Mouse (Mus musculus): ENCODE results near the gene Mymk. TPM values are rescaled to one million over a fixed set of nuclear protein-coding genes. Genes with fewer than 3 reads are reported as not detected.
A peak's percentile ranks its signal among the peaks of the same experiment; 100 is the strongest.

The Mymk gene
- polyA plus RNA-seq, 1 experiment from 2014 or later = 2.6 TPM

GRCm38 (mm10) chr2:27077655-27078244, 5.8 kb upstream of the Mymk start:
- peaks cover 13% of the 10 kb centered on the region; the same call in 1 of the 2 replicates for H3K27me3 ChIP-seq
- H3K9me3 ChIP-seq (replicated peaks) = no peaks in the 10 kb centered on the region
- no peak overlapping the region for H3K4me3 ChIP-seq
- H3K9ac ChIP-seq = no peak overlapping the region
- no peak overlapping the region for H3K27ac ChIP-seq
- no peak for ATAC-seq (ENCODE audit: low FRiP score)
- peaks cover 32% of the 10 kb centered on the region for H3K4me1 ChIP-seq
- H3K4me2 ChIP-seq (replicated peaks) = no peak overlapping the region
- H3K36me3 ChIP-seq = no peaks in the 10 kb centered on the region
- 65% methylated on average over 10 of the region's 10 CpGs for WGBS

DNA sequence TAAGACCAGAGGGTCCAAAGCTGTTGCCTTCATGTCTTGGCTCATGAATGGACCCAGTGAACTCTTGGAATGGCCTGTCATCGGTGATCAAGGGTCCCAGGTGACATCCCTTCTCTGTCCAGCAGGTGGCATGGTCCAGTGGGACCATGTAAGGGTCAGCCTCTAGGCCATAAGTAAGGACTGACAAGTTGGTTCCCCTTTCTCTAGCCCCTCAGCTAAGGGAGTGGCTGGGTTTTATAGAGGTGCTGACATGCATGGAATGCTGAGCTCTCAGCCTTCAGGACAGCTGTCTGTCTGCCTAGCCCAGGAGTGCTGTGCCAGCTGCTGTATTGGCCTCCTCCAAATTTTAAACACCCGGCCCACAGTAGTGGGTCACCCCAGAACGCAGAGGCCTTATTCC, 3.5 kb upstream of the Mymk start:
- ATAC-seq (ENCODE audit: low FRiP score) = no peak
- WGBS = 65% methylated on average over 3 of the region's 3 CpGs

DNA sequence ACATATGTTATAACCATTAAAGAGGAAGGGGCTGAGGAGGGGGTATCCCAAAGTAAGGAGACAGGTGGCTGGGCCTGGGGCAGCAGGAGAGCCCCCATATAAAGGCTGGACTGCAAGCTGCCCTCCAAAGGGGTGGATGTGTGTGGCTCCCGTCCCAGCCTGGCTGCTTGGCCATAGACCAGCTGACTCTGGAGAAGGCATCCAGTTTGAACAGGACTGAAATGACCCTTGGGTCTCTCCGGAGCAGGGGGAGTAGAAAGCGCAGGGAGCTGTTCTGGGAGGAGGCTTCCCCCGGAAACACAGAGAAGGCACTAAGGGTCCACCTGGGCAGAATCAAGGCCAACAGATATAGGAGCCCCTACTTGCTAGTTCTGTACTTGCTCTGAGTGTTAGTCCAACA, 2.8 kb upstream of the Mymk start:
- Histone ChIP-seq H3K4me3 (no peak overlapping the region), H3K4me2 (replicated peaks) (no peak overlapping the region), H3K27me3 (peaks cover 13% of the 10 kb centered on the region; the same call in 1 of the 2 replicates), H3K9me3 (replicated peaks) (no peaks in the 10 kb centered on the region), H3K27ac (no peak overlapping the region), H3K9ac (no peak overlapping the region), H3K36me3 (no peaks in the 10 kb centered on the region), H3K4me1 (peaks cover 35% of the 10 kb centered on the region)
- WGBS = 87% methylated on average over 4 of the region's 4 CpGs
- ATAC-seq (ENCODE audit: low FRiP score) = no peak

More for the DNA sequence above, 3.5 kb upstream of the Mymk start:
- H3K4me1 ChIP-seq = peaks cover 40% of the 10 kb centered on the region
- H3K4me3 ChIP-seq = no peak overlapping the region
- no peak overlapping the region for H3K27ac ChIP-seq
- H3K27me3 ChIP-seq = peaks cover 18% of the 10 kb centered on the region
- no peaks in the 10 kb centered on the region for H3K36me3 ChIP-seq
- H3K4me2 ChIP-seq (replicated peaks) = no peak overlapping the region
- no peaks in the 10 kb centered on the region for H3K9me3 ChIP-seq (replicated peaks)
- H3K9ac ChIP-seq = no peak overlapping the region

DNA sequence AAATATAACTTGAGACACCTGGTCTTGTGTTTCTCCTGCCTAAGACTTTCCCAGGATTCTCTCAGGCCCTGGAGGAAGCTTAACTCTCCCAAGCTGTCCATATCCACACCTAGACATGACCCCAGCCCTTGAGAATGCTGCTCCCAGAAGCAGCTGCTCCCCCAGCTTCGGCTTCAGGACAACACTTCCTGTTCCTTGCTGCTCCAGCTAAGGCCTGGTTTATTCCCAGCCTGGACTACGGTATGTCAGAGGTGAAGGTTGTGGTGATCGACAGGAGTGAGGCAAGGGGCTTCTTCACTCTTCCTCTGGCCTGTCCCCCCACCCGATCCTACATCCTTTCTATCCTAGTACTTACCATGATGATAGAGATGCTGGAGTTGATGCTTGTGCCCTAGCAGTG, 1.4 kb upstream of the Mymk start:
- Histone ChIP-seq H3K9ac (no peak overlapping the region), H3K4me3 (no peak overlapping the region), H3K27me3 (peaks cover 6% of the 10 kb centered on the region; the same call in 1 of the 2 replicates), H3K4me1 (peaks cover 33% of the 10 kb centered on the region), H3K27ac (no peak overlapping the region), H3K4me2 (replicated peaks) (no peak overlapping the region), H3K9me3 (replicated peaks) (no peaks in the 10 kb centered on the region), H3K36me3 (no peaks in the 10 kb centered on the region)
- ATAC-seq (ENCODE audit: low FRiP score) = no peak
- WGBS = 74% methylated on average over 4 of the region's 4 CpGs

- no peak overlapping the region for H3K4me3 ChIP-seq
- H3K9me3 ChIP-seq (replicated peaks) = no peaks in the 10 kb centered on the region
- H3K27ac ChIP-seq = no peak overlapping the region
- H3K4me2 ChIP-seq (replicated peaks) = no peak overlapping the region
- no peaks in the 10 kb centered on the region for H3K36me3 ChIP-seq
- peaks cover 29% of the 10 kb centered on the region for H3K4me1 ChIP-seq
- no peak overlapping the region for H3K9ac ChIP-seq
- 0 out of 2 replicates have a peak, but pooled peaks have one; percentile 20 for ATAC-seq (ENCODE audit: low FRiP score)
- 40% methylated on average over 4 of the region's 4 CpGs for WGBS
- peaks cover 6% of the 10 kb centered on the region; the same call in 1 of the 2 replicates for H3K27me3 ChIP-seq
Observed at GRCm38 (mm10) chr2:27071137-27071536, 842 bp downstream of the Mymk start.

GRCm38 (mm10) chr2:27070247-27070813, 1.6 kb downstream of the Mymk start:
- no peak overlapping the region for H3K4me2 ChIP-seq (replicated peaks)

DNA sequence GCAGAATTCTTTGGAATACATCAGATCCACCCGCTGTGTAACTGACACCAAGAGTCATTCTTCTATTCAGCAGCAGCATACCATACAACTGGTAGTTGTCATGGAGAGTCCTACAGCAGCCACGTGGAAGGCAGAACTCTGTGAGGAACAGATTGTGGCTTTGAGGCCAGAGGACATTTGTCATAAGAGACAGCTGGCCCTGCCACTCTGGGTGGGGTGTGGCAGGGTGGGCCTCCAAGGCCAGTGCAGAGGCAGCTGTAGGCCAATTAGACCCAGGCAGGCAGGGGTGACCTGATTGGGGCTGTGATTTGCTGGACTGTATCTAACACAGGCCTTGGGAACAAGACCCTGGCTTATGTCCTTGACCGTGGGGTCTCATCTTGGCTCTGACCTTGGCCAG, 2.3 kb downstream of the Mymk start:
- no peak overlapping the region for H3K4me2 ChIP-seq (replicated peaks)
- H3K9me3 ChIP-seq (replicated peaks) = no peaks in the 10 kb centered on the region
- H3K27ac ChIP-seq = no peak overlapping the region
- peak; percentile 52; the same call in 1 of the 2 replicates for ATAC-seq (ENCODE audit: low FRiP score)
- no peak overlapping the region for H3K9ac ChIP-seq
- no peak overlapping the region for H3K4me3 ChIP-seq
- H3K4me1 ChIP-seq = peaks cover 27% of the 10 kb centered on the region
- H3K36me3 ChIP-seq = no peaks in the 10 kb centered on the region
- 37% methylated on average over 3 of the region's 3 CpGs for WGBS
- peaks cover 6% of the 10 kb centered on the region; the same call in 1 of the 2 replicates for H3K27me3 ChIP-seq

More at GRCm38 (mm10) chr2:27070247-27070813, 1.6 kb downstream of the Mymk start:
- Histone ChIP-seq H3K9me3 (replicated peaks) (no peaks in the 10 kb centered on the region), H3K27ac (no peak overlapping the region), H3K36me3 (no peaks in the 10 kb centered on the region), H3K4me3 (no peak overlapping the region), H3K9ac (no peak overlapping the region), H3K4me1 (peaks cover 27% of the 10 kb centered on the region), H3K27me3 (peaks cover 6% of the 10 kb centered on the region; the same call in 1 of the 2 replicates)
- no peak for ATAC-seq (ENCODE audit: low FRiP score)
- WGBS = 81% methylated on average over 2 of the region's 2 CpGs

DNA sequence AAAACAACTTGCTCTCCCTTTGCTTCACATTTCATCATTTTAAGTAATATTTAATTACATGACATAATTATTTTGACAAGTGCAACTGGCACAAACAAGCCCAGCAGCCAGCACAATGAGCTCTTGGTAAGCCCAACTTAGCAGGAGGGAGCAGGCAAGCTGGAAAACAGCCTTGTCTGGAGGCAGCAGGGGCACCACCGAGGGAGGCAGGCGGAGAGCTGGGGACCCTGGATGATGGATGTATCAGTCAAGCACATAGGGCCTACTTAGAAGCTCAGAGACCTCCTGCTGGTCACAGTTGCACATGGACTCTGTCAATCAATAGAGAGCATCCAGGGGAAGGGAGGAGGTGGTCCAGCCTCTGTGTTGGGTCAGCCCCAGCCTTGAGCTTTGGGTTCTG, 4.0 kb downstream of the Mymk start:
- H3K9ac ChIP-seq = no peak overlapping the region
- ATAC-seq (ENCODE audit: low FRiP score) = no peak
- no peak overlapping the region for H3K4me3 ChIP-seq
- peaks cover 27% of the 10 kb centered on the region for H3K4me1 ChIP-seq
- H3K27ac ChIP-seq = no peak overlapping the region
- no peaks in the 10 kb centered on the region for H3K9me3 ChIP-seq (replicated peaks)
- no peak overlapping the region for H3K4me2 ChIP-seq (replicated peaks)
- 21% methylated on average over 2 of the region's 2 CpGs for WGBS
- peaks cover 6% of the 10 kb centered on the region; the same call in 1 of the 2 replicates for H3K27me3 ChIP-seq
- no peaks in the 10 kb centered on the region for H3K36me3 ChIP-seq

GRCm38 (mm10) chr2:27067124-27067523, 4.9 kb downstream of the Mymk start:
- no peaks in the 10 kb centered on the region for H3K36me3 ChIP-seq
- WGBS = 84% methylated on average over 2 of the region's 2 CpGs
- H3K27ac ChIP-seq = no peak overlapping the region
- no peak overlapping the region for H3K4me2 ChIP-seq (replicated peaks)
- H3K4me3 ChIP-seq = no peak overlapping the region
- no peaks in the 10 kb centered on the region for H3K9me3 ChIP-seq (replicated peaks)
- H3K27me3 ChIP-seq = 0 out of 2 replicates have a peak, but pooled peaks cover 2% of the 10 kb centered on the region
- no peak overlapping the region for H3K9ac ChIP-seq
- no peak for ATAC-seq (ENCODE audit: low FRiP score)
- H3K4me1 ChIP-seq = peaks cover 27% of the 10 kb centered on the region

DNA sequence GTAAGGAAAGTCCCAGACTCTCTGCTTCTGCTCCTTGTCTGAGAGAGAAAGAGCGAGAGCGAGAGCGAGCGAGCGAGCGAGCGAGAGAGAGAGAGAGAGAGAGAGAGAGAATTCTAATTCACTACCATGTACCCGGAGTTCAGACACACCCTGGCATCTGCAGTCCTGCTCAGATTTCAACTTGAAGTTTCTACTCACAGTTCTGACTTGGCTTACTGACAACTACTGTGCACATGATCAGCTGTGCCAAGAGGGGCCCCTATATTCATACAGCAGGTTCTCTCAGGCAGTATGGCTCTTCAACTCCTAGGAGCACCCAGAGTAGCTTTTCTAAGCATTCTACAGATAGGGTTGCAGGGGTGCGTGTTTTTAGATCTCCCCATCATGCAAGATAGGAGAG, 12.8 kb downstream of the Mymk start:
- H3K9me3 ChIP-seq (replicated peaks) = no peaks in the 10 kb centered on the region
- no peaks in the 10 kb centered on the region for H3K36me3 ChIP-seq
- no peak for ATAC-seq (ENCODE audit: low FRiP score)
- 88% methylated on average over 9 of the region's 9 CpGs for WGBS
- H3K9ac ChIP-seq = no peak overlapping the region
- no peaks in the 10 kb centered on the region for H3K27me3 ChIP-seq
- no peak overlapping the region for H3K4me2 ChIP-seq (replicated peaks)
- 0 out of 2 replicates have a peak overlapping the region, but pooled peaks have one; percentile 25 for H3K27ac ChIP-seq
- peaks cover 7% of the 10 kb centered on the region; the same call in 1 of the 2 replicates for H3K4me1 ChIP-seq
- H3K4me3 ChIP-seq = no peak overlapping the region

GRCm38 (mm10) chr2:27058751-27059150, 13.2 kb downstream of the Mymk start:
- Histone ChIP-seq H3K36me3 (no peaks in the 10 kb centered on the region), H3K27ac (peak overlapping the region; percentile 25; the same call in 1 of the 2 replicates), H3K9me3 (replicated peaks) (no peaks in the 10 kb centered on the region), H3K4me3 (no peak overlapping the region), H3K4me1 (peaks cover 7% of the 10 kb centered on the region; the same call in 1 of the 2 replicates), H3K27me3 (no peaks in the 10 kb centered on the region), H3K4me2 (replicated peaks) (no peak overlapping the region), H3K9ac (no peak overlapping the region)
- WGBS = 47% methylated on average over 12 of the region's 12 CpGs
- ATAC-seq (ENCODE audit: low FRiP score) = no peak

DNA sequence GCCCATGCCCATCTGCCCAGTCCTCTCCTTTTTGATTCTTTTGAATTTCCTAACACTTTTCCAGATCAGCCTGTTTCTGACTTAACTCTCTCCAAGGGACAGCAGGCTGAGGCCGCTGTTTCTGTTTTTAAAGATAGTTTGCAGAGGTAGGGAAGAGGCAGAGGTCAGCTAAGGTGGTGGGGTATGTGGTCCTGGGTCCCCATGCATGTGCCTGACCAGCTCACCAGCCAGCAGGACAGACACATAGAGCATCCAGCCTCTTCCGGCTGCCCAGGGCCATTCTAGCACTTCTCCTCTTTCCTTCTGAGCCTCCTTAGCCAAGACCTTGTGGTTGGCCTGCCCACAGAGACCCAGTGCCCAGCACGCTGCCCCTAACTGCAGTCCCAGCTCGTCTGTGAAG, 13.7 kb downstream of the Mymk start:
- ATAC-seq (ENCODE audit: low FRiP score) = no peak
- H3K9me3 ChIP-seq (replicated peaks) = no peaks in the 10 kb centered on the region
- H3K4me1 ChIP-seq = peaks cover 7% of the 10 kb centered on the region; the same call in 1 of the 2 replicates
- 60% methylated on average over 4 of the region's 4 CpGs for WGBS
- no peak overlapping the region for H3K9ac ChIP-seq
- no peaks in the 10 kb centered on the region for H3K36me3 ChIP-seq
- no peaks in the 10 kb centered on the region for H3K27me3 ChIP-seq
- H3K27ac ChIP-seq = no peak overlapping the region; the same call in 1 of the 2 replicates
- no peak overlapping the region for H3K4me3 ChIP-seq
- H3K4me2 ChIP-seq (replicated peaks) = no peak overlapping the region

DNA sequence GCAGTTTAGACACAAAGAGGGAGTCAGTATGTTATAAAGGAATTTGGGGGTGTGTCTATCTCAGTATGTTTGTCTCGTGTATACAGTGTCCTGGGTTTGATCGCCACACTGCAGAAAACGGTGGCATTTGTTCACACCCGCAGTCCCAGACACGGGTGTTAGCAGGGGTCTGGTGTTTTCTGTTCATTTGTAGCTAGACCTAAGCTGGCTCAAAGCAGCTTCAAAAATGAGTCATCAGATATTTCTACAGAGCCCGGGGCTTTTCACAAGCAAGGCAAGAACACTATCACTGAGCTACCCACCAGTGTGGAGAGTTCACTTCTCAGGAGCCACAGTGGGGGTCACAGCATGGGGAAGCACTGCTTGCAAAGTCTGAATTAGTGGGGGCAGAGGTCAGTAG, 22.6 kb downstream of the Mymk start:
- H3K9me3 ChIP-seq (replicated peaks) = no peaks in the 10 kb centered on the region
- H3K27me3 ChIP-seq = 0 out of 2 replicates have a peak, but pooled peaks cover 5% of the 10 kb centered on the region
- no peak overlapping the region for H3K9ac ChIP-seq
- ATAC-seq (ENCODE audit: low FRiP score) = no peak
- no peaks in the 10 kb centered on the region for H3K4me1 ChIP-seq
- H3K4me2 ChIP-seq (replicated peaks) = no peak overlapping the region
- WGBS = 42% methylated on average over 6 of the region's 6 CpGs
- no peaks in the 10 kb centered on the region for H3K36me3 ChIP-seq
- no peak overlapping the region for H3K4me3 ChIP-seq
- H3K27ac ChIP-seq = no peak overlapping the region

Data from hindbrain, embryonic 12.5 days (tissue).